Mouse (Mus musculus) bone marrow, adult 2 months (tissue): ENCODE results near the gene Spg7. TPM values are rescaled to one million over a fixed set of nuclear protein-coding genes. Genes with fewer than 3 reads are reported as not detected.
"Not testable (repeated sequence)": the region's sequence is repeated elsewhere in the genome, so short reads cannot be mapped to it uniquely, and the experiment has no call there.

Experiments
- H3K27ac ChIP-seq: fragments of 200-500 bp; 2 replicates; pipeline ENCODE4 v1.5.1; 2012; ENCODE audit warnings: low read depth, mild to moderate bottlenecking, control low read depth, inconsistent platforms, low read length; ENCODE audit not compliant: control insufficient read depth, poor library complexity, insufficient read depth
- H3K4me1 ChIP-seq: fragments of 200-500 bp; 2 replicates; pipeline ENCODE4 v1.6.1; 2011; ENCODE audit warnings: low read length; ENCODE audit not compliant: control insufficient read depth, insufficient read depth
- H3K4me3 ChIP-seq: fragments of 200-500 bp; replicated peaks from 2 replicates; pipeline ENCODE3; 2011; ENCODE audit warnings: mild to moderate bottlenecking, low read depth, low read length, control low read depth; ENCODE audit not compliant: control insufficient read depth
- CTCF ChIP-seq: fragments of 200-500 bp; IDR thresholded peaks from 2 replicates; pipeline ENCODE4 v1.5.1; 2011; ENCODE audit warnings: low read length, control low read depth; ENCODE audit not compliant: control insufficient read depth, insufficient read depth
- POLR2A ChIP-seq: fragments of 200-500 bp; IDR thresholded peaks from 2 replicates; pipeline ENCODE4 v1.6.1; 2011; ENCODE audit warnings: low read depth, mild to moderate bottlenecking, control low read depth, low read length, borderline replicate concordance; ENCODE audit not compliant: control insufficient read depth
- WGBS: fragments of 180-500 bp; shearing (Covaris S2); methylation state at CpG from one replicate; pipeline ENCODE4 v1.1.7; 2018; 5-methylcytosine and 5-hydroxymethylcytosine counted together
- polyA plus RNA-seq: library from polyadenylated mRNA; stranded (reverse); fragments of >200 nt; gene quantifications from 2 replicates; pipeline ENCODE4 v1.2.4, GENCODE M21; 2011; ENCODE audit warnings: low replicate concordance; ENCODE audit not compliant: missing spikeins, insufficient read depth, insufficient read length

Gene Spg7
- polyA plus RNA-seq, 1 experiment = 74.6 TPM

GRCm38 (mm10) chr8:123043941-123044340 lies 18.8 kb upstream of the Spg7 start:
- TF ChIP-seq POLR2A (no peak), CTCF (no peak)
- Histone ChIP-seq H3K27ac (no peak overlapping the region; the same call in 1 of the 2 replicates), H3K4me1 (peaks cover 4% of the 10 kb centered on the region; the same call in 1 of the 2 replicates), H3K4me3 (no peak overlapping the region)
- WGBS = 47% methylated on average over 3 of the region's 3 CpGs

GRCm38 (mm10) chr8:123044743-123045425 lies 17.9 kb upstream of the Spg7 start:
- WGBS = 91% methylated on average over 23 of the region's 23 CpGs
- H3K4me1 ChIP-seq, H3K27ac ChIP-seq, H3K4me3 ChIP-seq: not testable (repeated sequence)

- WGBS = 72% methylated on average over 4 of the region's 4 CpGs
- H3K4me1 ChIP-seq = no peaks in the 10 kb centered on the region; the same call in 1 of the 2 replicates
These were observed 16.0 kb upstream of the Spg7 start for GRCm38 (mm10) chr8:123046706-123047105.

GRCm38 (mm10) chr8:123047827-123048226 lies 14.9 kb upstream of the Spg7 start:
- H3K4me1 ChIP-seq = no peaks in the 10 kb centered on the region; the same call in 1 of the 2 replicates
- no peak overlapping the region for H3K4me3 ChIP-seq
- 84% methylated on average over 7 of the region's 7 CpGs for WGBS
- no peak overlapping the region for H3K27ac ChIP-seq
- TF ChIP-seq POLR2A (no peak), CTCF (no peak)

More at GRCm38 (mm10) chr8:123046706-123047105, 16.0 kb upstream of the Spg7 start:
- TF ChIP-seq POLR2A (no peak), CTCF (no peak)
- no peak overlapping the region for H3K27ac ChIP-seq
- H3K4me3 ChIP-seq = no peak overlapping the region

- TF ChIP-seq POLR2A (no peak), CTCF (no peak)
- Histone ChIP-seq H3K27ac (no peak overlapping the region), H3K4me3 (no peak overlapping the region), H3K4me1 (no peaks in the 10 kb centered on the region; the same call in 1 of the 2 replicates)
- 60% methylated on average over 7 of the region's 7 CpGs for WGBS
These were observed 14.3 kb upstream of the Spg7 start for GRCm38 (mm10) chr8:123048402-123048801.

- H3K4me3 ChIP-seq = no peak overlapping the region
- TF ChIP-seq CTCF = no peak
- TF ChIP-seq POLR2A = no peak
- WGBS = 61% methylated on average over 5 of the region's 5 CpGs
- H3K4me1 ChIP-seq = no peaks in the 10 kb centered on the region; the same call in 1 of the 2 replicates
- no peak overlapping the region for H3K27ac ChIP-seq
These were observed 11.3 kb upstream of the Spg7 start for GRCm38 (mm10) chr8:123051458-123051857.

GRCm38 (mm10) chr8:123064072-123064471 lies 1.3 kb downstream of the Spg7 start:
- H3K27ac ChIP-seq = no peak overlapping the region; the same call in 1 of the 2 replicates
- WGBS = 87% methylated on average over 4 of the region's 4 CpGs
- TF ChIP-seq POLR2A (no peak), CTCF (no peak)
- no peak overlapping the region for H3K4me3 ChIP-seq
- no peaks in the 10 kb centered on the region; the same call in 1 of the 2 replicates for H3K4me1 ChIP-seq

GRCm38 (mm10) chr8:123064809-123065213 lies 2.1 kb downstream of the Spg7 start:
- TF ChIP-seq CTCF = no peak
- TF ChIP-seq POLR2A = no peak
- 1% methylated on average over 14 of the region's 14 CpGs for WGBS

More at GRCm38 (mm10) chr8:123064809-123065213, 2.1 kb downstream of the Spg7 start:
- no peaks in the 10 kb centered on the region; the same call in 1 of the 2 replicates for H3K4me1 ChIP-seq
- H3K27ac ChIP-seq = peak overlapping the region; percentile 95
- H3K4me3 ChIP-seq = peak overlapping the region; percentile 70
